8 mouse cellular contexts compared by ENCODE assay signal in the genomic region with DNA sequence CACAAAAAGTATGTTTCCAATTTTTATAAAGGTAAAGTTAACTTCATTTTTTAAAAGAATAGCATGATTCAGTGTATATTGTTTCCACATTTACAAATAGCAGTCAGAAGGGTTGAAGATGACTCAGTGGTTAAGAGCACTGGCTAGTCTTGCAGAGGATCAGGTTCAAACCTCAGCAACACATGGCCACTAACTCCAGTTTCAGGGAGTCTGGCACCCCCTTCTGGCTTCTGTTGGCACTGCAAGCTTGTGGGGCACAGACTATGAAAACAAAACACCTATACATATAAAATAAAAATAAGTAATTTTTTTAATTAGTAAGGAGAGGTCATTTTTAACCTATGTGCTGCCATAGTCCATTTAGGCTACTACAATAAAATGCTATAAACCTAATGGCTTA.
A peak's percentile ranks its signal among the peaks of the same experiment; 100 is the strongest.
DNase-seq lines count a peak whose midpoint lies in the region; ATAC-seq and TF ChIP-seq lines count a peak whose summit lies in the region.
"Had no signal": no experiment of that assay in that cellular context is flagged by ENCODE, and none has a peak within 500 bp of the region (broad histone marks: within the 10 kb centered on the region; RNA-seq: fewer than 3 reads in every experiment).

No protein-coding gene starts in this region.

- H3K36me3 ChIP-seq in ES-Bruce4 (ENCODE audit: control insufficient read depth, insufficient read depth, low read length, poor library complexity, severe bottlenecking): no peaks in the 10 kb centered on the region
- H3K36me3 ChIP-seq in forebrain, embryonic 14.5 days (ENCODE audit: control insufficient read depth, insufficient read depth, low read length): no peaks in the 10 kb centered on the region

- DNase-seq in kidney, postnatal 4 days: peak; percentile 37 to 45
- no peak for DNase-seq in kidney, postnatal 14 days
- peak; percentile 3 for DNase-seq in T-cell, adult 2 months (ENCODE audit: low spot score)
- peak; percentile 5 to 7 for DNase-seq in natural killer cell, adult 2 months (ENCODE audit: low spot score in 2 of 2)
- no peak for DNase-seq in forebrain, embryonic 14.5 days (ENCODE audit: low spot score)
- no peak for DNase-seq in cerebellum, postnatal 4 days (ENCODE audit: low spot score in 2 of 2)

- H3K4me1 ChIP-seq in ES-Bruce4 (ENCODE audit: control insufficient read depth, insufficient read depth, low read length): no peaks in the 10 kb centered on the region
- H3K4me1 ChIP-seq in forebrain, embryonic 14.5 days (ENCODE audit: control insufficient read depth, insufficient read depth, low read length): no peaks in the 10 kb centered on the region

- TF ChIP-seq POLR2A in ES-Bruce4 (IDR thresholded peaks at IDR 0.05; ENCODE audit: insufficient read depth, low read length): no peak

- ATAC-seq in forebrain, embryonic 14.5 days: no peak
- ATAC-seq: inflammation-experienced regulatory T-cells, adult 6 months had no signal

- no peak overlapping the region for H3K4me3 ChIP-seq in ES-Bruce4 (ENCODE audit: low read depth, low read length)
- no peak overlapping the region for H3K4me3 ChIP-seq in forebrain, embryonic 14.5 days (ENCODE audit: low read depth, low read length)

- no peaks in the 10 kb centered on the region for H3K9me3 ChIP-seq in ES-Bruce4 (replicated peaks; ENCODE audit: control insufficient read depth, insufficient read depth, low read length, poor library complexity, severe bottlenecking)
- no peaks in the 10 kb centered on the region for H3K9me3 ChIP-seq in forebrain, embryonic 14.5 days (replicated peaks; ENCODE audit: control insufficient read depth, low read length)

- H3K27ac ChIP-seq in ES-Bruce4 (ENCODE audit: insufficient read depth, low read length): no peak overlapping the region
- H3K27ac ChIP-seq in forebrain, embryonic 14.5 days (ENCODE audit: low read depth, low read length): no peak overlapping the region

- no peaks in the 10 kb centered on the region for H3K27me3 ChIP-seq in ES-Bruce4 (ENCODE audit: control insufficient read depth, insufficient read depth, low read length, poor library complexity, severe bottlenecking)
- no peaks in the 10 kb centered on the region for H3K27me3 ChIP-seq in forebrain, embryonic 14.5 days (replicated peaks; ENCODE audit: control insufficient read depth, insufficient read depth, low read length)

- TF ChIP-seq CTCF in ES-Bruce4 (IDR thresholded peaks at IDR 0.05; ENCODE audit: low read depth, low read length): peak; percentile 62

- no peak overlapping the region for H3K4me2 ChIP-seq in forebrain, embryonic 14.5 days (ENCODE audit: low read length)

- H3K9ac ChIP-seq in ES-Bruce4 (ENCODE audit: low read depth, poor library complexity, severe bottlenecking): no peak overlapping the region
- no peak overlapping the region for H3K9ac ChIP-seq in forebrain, embryonic 14.5 days (ENCODE audit: low read length)

- no peak for TF ChIP-seq EP300 in ES-Bruce4 (IDR thresholded peaks at IDR 0.05; ENCODE audit: insufficient read depth, low read depth, low read length)

Comparison
In these comparisons a context has a peak if more than half of its experiments do, and no peak if none do; other contexts are left out.
1. DNase-seq: peak in kidney, postnatal 4 days (2 of 2), T-cell, adult 2 months (single experiment) and natural killer cell, adult 2 months (2 of 2); none in kidney, postnatal 14 days (single experiment), forebrain, embryonic 14.5 days (single experiment) and cerebellum, postnatal 4 days (0 of 2).